Mouse (Mus musculus) duodenum, adult 2 months (tissue): ENCODE results near the gene Cep152. TPM values are rescaled to one million over a fixed set of nuclear protein-coding genes. Genes with fewer than 3 reads are reported as not detected.

Experiments used
- polyA plus RNA-seq: library from polyadenylated mRNA; depleted of rRNA; stranded (reverse); fragments of >200 nt; gene quantifications from 2 replicates; pipeline ENCODE4 v1.2.3, GENCODE M21; 2012; ENCODE audit warnings: low replicate concordance; rRNA removed

Cep152 gene
- polyA plus RNA-seq: 0.27 and 0.56 TPM in 2 replicates

DNA sequence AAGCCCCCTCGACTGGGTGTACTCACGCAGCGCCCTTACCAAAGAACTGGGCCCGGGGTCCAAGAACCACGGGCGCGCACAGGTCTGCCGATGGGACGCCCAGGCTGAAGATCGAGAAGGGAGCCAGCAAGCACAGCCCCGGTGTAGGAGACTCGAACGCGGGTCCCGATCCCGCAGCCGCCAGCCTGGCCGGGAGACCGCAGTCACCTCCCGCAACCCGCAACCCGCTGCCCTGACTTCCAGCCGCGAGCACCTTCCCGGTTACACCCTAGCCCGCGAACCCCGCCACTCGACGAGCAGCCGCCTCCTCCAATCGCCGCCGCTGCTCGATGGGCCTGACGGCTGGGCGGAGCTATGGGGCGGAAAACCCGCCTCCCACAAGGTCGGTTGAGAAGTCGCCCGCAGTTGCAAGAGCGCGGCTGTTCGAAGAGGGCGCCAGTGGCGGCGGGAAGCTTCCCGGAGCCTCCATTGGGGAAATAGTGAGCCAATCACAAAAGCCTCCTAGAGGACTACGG, at the start of gene Cep152:
TSS of gene Cep152 (minus strand) at position 277 of the 515 bp plus-strand sequence.

DNA sequence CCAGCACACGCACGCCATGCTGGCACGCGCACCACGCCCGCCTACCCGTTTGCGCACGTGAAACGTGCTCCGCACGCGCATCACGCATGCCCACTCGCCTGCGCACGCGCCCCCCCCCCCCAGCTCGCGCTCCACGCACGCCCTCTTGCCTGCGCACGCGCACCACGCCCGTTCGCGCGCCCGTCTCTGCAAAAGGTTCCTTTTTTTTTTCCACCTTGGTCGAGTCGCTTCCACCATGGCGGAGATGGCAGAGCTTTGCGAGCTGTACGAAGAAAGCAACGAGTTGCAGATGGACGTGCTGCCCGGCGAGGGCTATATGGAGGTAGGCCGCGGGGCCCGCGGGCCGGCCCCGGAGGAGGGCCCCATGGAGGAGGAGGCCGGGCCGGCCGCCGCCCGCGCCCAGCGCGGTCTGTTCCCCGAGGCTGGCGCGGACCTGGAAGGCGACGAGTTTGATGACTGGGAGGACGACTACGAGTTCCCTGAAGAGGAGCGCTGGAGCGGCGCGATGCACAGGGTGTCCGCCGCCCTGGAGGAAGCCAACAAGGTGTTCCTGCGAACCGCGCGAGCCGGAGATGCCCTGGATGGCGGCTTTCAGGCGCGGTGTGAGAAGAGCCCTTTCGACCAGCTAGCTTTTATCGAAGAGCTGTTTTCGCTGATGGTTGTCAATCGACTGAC, 48.2 kb upstream of the Cep152 start, which contains the start of gene Eid1:
TSS of gene Eid1 (plus strand) at position 139 of the 675 bp plus-strand sequence.

Other genes starting within 250 kb of the Cep152 start
- 0.09 and 0.13 TPM in 2 replicates for gene Gm9913, start 120.0 kb downstream of the Cep152 start, polyA plus RNA-seq
- 1.9 and 4.4 TPM in 2 replicates for gene Fbn1, start 117.1 kb downstream of the Cep152 start, polyA plus RNA-seq
- 4.9 and 8.1 TPM in 2 replicates for gene Eid1, start 48.0 kb upstream of the Cep152 start, polyA plus RNA-seq
- gene Shc4, start 99.0 kb upstream of the Cep152 start, polyA plus RNA-seq: 0.17 and 0.35 TPM in 2 replicates
- gene Secisbp2l, start 157.8 kb upstream of the Cep152 start, polyA plus RNA-seq: 6.2 and 6.4 TPM in 2 replicates
- gene Galk2, start 234.0 kb upstream of the Cep152 start, polyA plus RNA-seq: 7.8 and 8.2 TPM in 2 replicates
- 0.35 and 0.57 TPM in 2 replicates for gene Cops2, start 234.0 kb upstream of the Cep152 start, polyA plus RNA-seq